Mouse (Mus musculus) small intestine, adult 10 weeks (tissue): ENCODE measurements around the gene Gpx5. TPM values are rescaled to one million over a fixed set of nuclear protein-coding genes. Genes with fewer than 3 reads are reported as not detected.

ENCODE experiments used
- polyA plus RNA-seq: library from polyadenylated mRNA; stranded (reverse); fragments of 350-450 nt; fragmentation: Illumina TruSeq; extraction: RNeasy Lipid Tissue Mini Kit (QIAGEN cat#74804); gene quantifications from one replicate; pipeline ENCODE4 v1.2.3, GENCODE M21; 2014; ENCODE audit warnings: low replicate concordance

The Gpx5 gene
- polyA plus RNA-seq: not detected

DNA sequence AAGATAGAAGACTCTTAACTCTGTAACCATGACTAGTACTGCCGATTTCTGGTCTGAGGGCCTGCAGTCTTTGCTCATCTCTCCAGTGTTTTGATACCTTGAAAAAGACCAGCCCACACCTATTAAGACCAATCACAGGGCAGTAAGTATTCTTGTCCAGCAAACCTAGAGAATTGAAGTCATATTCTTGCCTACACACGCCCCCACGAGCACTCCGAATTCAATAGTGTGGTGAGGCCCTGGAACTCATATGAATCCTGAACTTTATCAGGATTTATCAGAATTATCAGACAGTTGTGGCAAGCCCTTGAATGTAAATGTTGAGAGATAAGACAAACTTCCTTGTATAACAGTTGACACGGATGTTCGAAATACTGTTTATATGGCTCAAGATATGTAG is at the start of gene Gpx5:
TSS of gene Gpx5 (minus strand) at position 101 of the 400 bp plus-strand sequence.

DNA sequence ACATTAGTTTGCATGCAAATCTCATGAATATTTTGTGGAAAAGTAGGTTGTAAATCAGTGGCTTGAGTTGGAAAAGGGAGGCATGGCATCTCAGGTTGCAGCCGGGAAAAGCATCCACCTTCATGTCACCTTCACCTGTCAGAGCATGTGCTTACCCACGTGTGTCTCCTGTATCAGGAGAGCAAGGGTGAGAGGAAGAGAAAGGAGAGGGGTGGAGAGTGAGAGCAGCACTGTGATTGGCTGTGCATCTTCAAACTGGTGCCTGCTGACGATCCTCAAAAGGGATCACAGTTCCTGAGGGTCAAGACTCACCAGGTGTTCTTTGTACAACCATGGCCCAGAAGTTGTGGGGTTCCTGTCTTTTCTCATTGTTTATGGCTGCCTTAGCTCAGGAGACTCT is 19.4 kb upstream of the Gpx5 start, which contains the start of gene Gpx6:
TSS of gene Gpx6 (plus strand) at position 200 of the 400 bp plus-strand sequence.

Other genes starting within 250 kb of the Gpx5 start
- gene Olfr1370, start 217.8 kb downstream of the Gpx5 start, polyA plus RNA-seq: not detected
- gene Olfr1369-ps1, start 181.2 kb downstream of the Gpx5 start, polyA plus RNA-seq: not detected
- gene Olfr263, start 163.1 kb downstream of the Gpx5 start, polyA plus RNA-seq: not detected
- not detected for gene Olfr1368, start 146.9 kb downstream of the Gpx5 start, polyA plus RNA-seq
- 20.1 TPM for gene Trim27, start 113.3 kb downstream of the Gpx5 start, polyA plus RNA-seq
- not detected for gene Gpx6, start 19.4 kb upstream of the Gpx5 start, polyA plus RNA-seq
- not detected for gene Olfr1367, start 54.2 kb upstream of the Gpx5 start, polyA plus RNA-seq
- 6.0 TPM for gene Zscan12, start 70.1 kb upstream of the Gpx5 start, polyA plus RNA-seq
- 104 TPM for gene Zkscan3, start 110.0 kb upstream of the Gpx5 start, polyA plus RNA-seq
- 1.4 TPM for gene Pgbd1, start 148.3 kb upstream of the Gpx5 start, polyA plus RNA-seq
- gene Zscan26, start 161.0 kb upstream of the Gpx5 start, polyA plus RNA-seq: 78.7 TPM
- not detected for gene Nkapl, start 175.8 kb upstream of the Gpx5 start, polyA plus RNA-seq
- gene Zkscan4, start 186.2 kb upstream of the Gpx5 start, polyA plus RNA-seq: 0.33 TPM
- gene Gm10065, start 186.7 kb upstream of the Gpx5 start, polyA plus RNA-seq: not detected
- gene AK157302, start 202.5 kb upstream of the Gpx5 start, polyA plus RNA-seq: 4.2 TPM
- not detected for gene Gm11273, start 208.7 kb upstream of the Gpx5 start, polyA plus RNA-seq
- gene Zkscan8, start 238.4 kb upstream of the Gpx5 start, polyA plus RNA-seq: 15.6 TPM